Mouse (Mus musculus) kidney, postnatal 0 days (tissue): ENCODE data around the gene Wnt8b. TPM values are rescaled to one million over a fixed set of nuclear protein-coding genes. Genes with fewer than 3 reads are reported as not detected.

ENCODE experiments used
- ATAC-seq: fragments of 200-750 bp; cut with Nextera tagmentation; replicated peaks from 2 replicates; pipeline ENCODE4 v1.8.0; 2017; ENCODE audit warnings: low read depth, moderate number of reproducible peaks, moderate TSS enrichment, moderate library complexity; ENCODE audit not compliant: low FRiP score
- DNase-seq: peaks from one replicate; pipeline ENCODE4 v3.0.0-alpha.2; 2016; ENCODE audit warnings: low spot score
- H3K27ac ChIP-seq: fragments of 300-500 bp; sonication (generic); 2 replicates; pipeline ENCODE4 v1.5.1; 2014; ENCODE audit warnings: mild to moderate bottlenecking
- H3K27me3 ChIP-seq: fragments of 300-500 bp; sonication (generic); 2 replicates; pipeline ENCODE4 v1.6.1; 2014; ENCODE audit warnings: low read length, mixed read lengths; ENCODE audit not compliant: insufficient read depth
- H3K36me3 ChIP-seq: fragments of 300-500 bp; sonication (generic); 2 replicates; pipeline ENCODE4 v1.6.1; 2014; ENCODE audit warnings: low read length, mixed read lengths; ENCODE audit not compliant: insufficient read depth
- H3K4me1 ChIP-seq: fragments of 300-500 bp; sonication (generic); replicated peaks from 2 replicates; pipeline ENCODE4 v1.6.1; 2014; ENCODE audit warnings: antibody characterized with exemption, low read length, mixed read lengths; ENCODE audit not compliant: insufficient read depth
- H3K4me2 ChIP-seq: fragments of 300-500 bp; sonication (generic); 2 replicates; pipeline ENCODE4 v1.6.1; 2014; ENCODE audit warnings: mild to moderate bottlenecking, low read length, moderate library complexity, mixed read lengths
- H3K4me3 ChIP-seq: fragments of 300-500 bp; sonication (generic); replicated peaks from 2 replicates; pipeline ENCODE4 v1.5.1; 2014; ENCODE audit warnings: low read depth, low read length
- H3K9ac ChIP-seq: fragments of 300-500 bp; sonication (generic); 2 replicates; pipeline ENCODE4 v1.6.1; 2014; ENCODE audit warnings: low read depth, low read length
- H3K9me3 ChIP-seq: fragments of 300-500 bp; sonication (generic); replicated peaks from 2 replicates; pipeline ENCODE4 v1.6.1; 2016; ENCODE audit warnings: low read length, inconsistent platforms, mixed read lengths
- CTCF ChIP-seq: IDR thresholded peaks from 2 replicates; pipeline ENCODE4 v1.5.1; 2016; ENCODE audit warnings: antibody characterized with exemption, low read depth, mild to moderate bottlenecking, moderate library complexity
- WGBS: fragments of 180-500 bp; shearing (Covaris S2); extraction: QIAGEN DNeasy Blood & Tissue Kit; methylation state at CpG from one replicate; pipeline ENCODE4 v1.1.7; 2014; 5-methylcytosine and 5-hydroxymethylcytosine counted together
- polyA plus RNA-seq: library from polyadenylated mRNA; unstranded; fragments of >200 nt; fragmentation: Nextera tagmentation; extraction: Ambion mirVana; gene quantifications from 2 replicates; pipeline ENCODE4 v1.2.1, GENCODE M21; 2015

The Wnt8b gene
- polyA plus RNA-seq, 1 experiment from 2014 or later = 1.8 TPM

DNA sequence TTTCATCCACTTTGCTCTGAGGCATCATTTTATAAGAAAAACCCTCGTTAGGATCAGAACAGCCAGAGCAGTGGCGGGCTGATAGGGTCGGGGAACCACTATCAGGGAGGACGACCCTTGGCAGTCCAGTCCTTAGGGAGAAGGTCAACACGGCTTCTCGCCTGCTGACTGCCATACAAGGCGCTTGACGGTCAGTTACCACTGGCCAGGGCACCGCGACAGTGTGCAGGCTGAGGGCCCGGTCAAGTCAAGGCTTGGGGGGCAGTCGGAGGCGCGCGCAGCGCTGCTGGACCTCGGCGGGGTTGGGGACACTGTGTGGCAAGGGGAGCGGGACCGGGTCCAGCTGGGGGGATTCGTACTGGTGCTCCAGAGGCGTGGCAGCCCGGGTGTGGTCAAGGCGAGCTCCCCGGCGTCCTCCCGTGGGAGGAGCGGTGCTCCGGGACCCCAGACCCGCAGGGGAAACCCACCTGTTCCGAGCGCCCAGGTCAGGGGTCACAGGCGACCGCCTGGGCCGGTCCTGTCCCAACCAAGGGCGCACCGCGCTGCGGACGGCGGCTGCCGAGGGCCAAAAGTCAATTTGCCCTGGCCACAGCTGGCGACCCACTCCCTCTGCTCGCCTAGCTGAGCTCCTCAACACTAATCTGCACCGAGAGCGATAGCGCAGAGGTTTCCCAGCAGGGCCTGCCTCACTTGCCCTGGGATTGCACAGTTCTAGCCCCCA, 52.2 kb downstream of the Wnt8b start, which contains the start of gene Sec31b:
TSS of gene Sec31b (minus strand) at position 544 of the 721 bp plus-strand sequence.
- Histone ChIP-seq H3K27me3 (no peaks in the 10 kb centered on the region), H3K36me3 (peaks cover 17% of the 10 kb centered on the region), H3K9me3 (no peaks in the 10 kb centered on the region; the same call in 1 of the 2 replicates), H3K4me1 (0 out of 2 replicates have a peak, but pooled peaks cover 4% of the 10 kb centered on the region), H3K4me2 (peak within 1 kb of the TSS; percentile 96), H3K9ac (peak within 1 kb of the TSS; percentile 59), H3K27ac (no peak within 1 kb of the TSS), H3K4me3 (peak within 1 kb of the TSS; percentile 54)
- TF ChIP-seq CTCF = no peak
- ATAC-seq = peak; percentile 75
- peak; percentile 15 for DNase-seq
- WGBS = 1% methylated on average over 47 of the region's 47 CpGs

DNA sequence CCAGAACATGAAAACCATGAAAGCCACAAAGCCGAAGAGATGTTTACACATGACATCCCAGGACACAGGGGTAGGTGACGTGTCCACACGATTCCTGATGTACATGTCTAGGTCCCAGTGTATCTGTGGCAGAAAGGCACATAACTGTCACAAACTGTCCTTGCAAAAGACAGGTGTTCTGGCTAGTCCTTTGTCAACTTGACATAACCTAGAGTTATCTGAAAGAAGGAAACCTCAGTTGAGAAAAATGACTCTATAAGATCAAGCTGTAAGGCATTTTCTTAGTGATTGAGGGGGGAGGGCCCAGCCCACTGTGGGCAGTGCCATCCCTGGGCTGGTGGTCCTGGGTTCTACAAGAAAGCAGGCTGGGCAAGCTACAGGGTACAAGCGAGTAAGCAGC, 59.5 kb downstream of the Wnt8b start, which contains the start of gene Gm20538:
TSS of gene Gm20538 (minus strand) at position 101 of the 400 bp plus-strand sequence.
- H3K9ac ChIP-seq = no peak within 1 kb of the TSS
- no peak within 1 kb of the TSS for H3K27ac ChIP-seq
- DNase-seq = no peak
- H3K4me2 ChIP-seq = peak within 1 kb of the TSS; percentile 84
- peaks cover 35% of the 10 kb centered on the region for H3K36me3 ChIP-seq
- H3K9me3 ChIP-seq = no peaks in the 10 kb centered on the region
- 94% methylated on average over 4 of the region's 4 CpGs for WGBS
- H3K4me3 ChIP-seq = no peak within 1 kb of the TSS
- no peak for ATAC-seq
- no peaks in the 10 kb centered on the region for H3K27me3 ChIP-seq
- TF ChIP-seq CTCF = no peak
- H3K4me1 ChIP-seq = no peaks in the 10 kb centered on the region; the same call in 1 of the 2 replicates

DNA sequence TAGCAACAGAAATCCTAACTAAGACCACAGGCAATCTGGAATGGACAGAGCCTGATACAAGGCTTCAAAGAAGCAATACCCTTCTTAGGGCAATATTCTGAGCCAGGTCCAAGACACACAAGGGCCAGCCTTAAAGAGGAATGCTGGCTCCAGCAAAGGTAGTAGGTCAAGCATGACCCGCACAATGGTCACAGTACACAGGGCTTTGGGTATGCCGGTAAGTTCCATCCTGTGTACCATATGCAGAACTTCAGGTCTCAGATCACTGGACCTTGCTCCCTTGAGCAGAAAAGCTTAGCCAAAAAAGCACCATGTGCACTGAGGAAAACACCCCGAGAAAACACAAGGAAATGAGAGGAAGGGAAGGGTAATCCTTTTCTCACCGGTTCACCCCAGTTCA, 60.0 kb downstream of the Wnt8b start:
- ATAC-seq (0 out of 2 replicates have a peak, but pooled peaks have one; percentile 70), DNase-seq (peak; percentile 19)
- peaks cover 34% of the 10 kb centered on the region for H3K36me3 ChIP-seq
- peak overlapping the region; percentile 84; the same call in 1 of the 2 replicates for H3K4me2 ChIP-seq
- H3K4me1 ChIP-seq = no peaks in the 10 kb centered on the region; the same call in 1 of the 2 replicates
- H3K27ac ChIP-seq = no peak overlapping the region
- H3K9ac ChIP-seq = no peak overlapping the region
- no peaks in the 10 kb centered on the region for H3K27me3 ChIP-seq
- no peaks in the 10 kb centered on the region for H3K9me3 ChIP-seq
- no peak overlapping the region for H3K4me3 ChIP-seq
- 71% methylated on average over 4 of the region's 4 CpGs for WGBS
- no peak for TF ChIP-seq CTCF

DNA sequence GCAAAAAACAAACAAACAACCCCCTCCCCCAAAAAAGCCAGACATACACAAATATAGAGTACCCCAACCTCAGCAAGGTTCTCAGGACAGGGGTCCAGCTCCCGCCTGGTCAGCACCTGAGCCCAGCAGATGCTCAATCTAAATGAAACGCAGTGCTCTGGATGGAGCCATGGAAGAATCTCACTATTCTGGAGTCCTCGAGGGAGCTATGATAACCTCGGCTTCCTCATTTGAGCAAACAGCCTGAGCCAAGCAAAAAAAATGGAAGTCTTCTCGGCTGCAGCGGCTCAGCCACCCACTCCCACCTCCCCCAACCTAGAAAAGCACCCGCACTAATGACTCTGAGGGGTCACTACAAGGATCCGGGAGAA, 61.2 kb downstream of the Wnt8b start:
- Histone ChIP-seq H3K27me3 (no peaks in the 10 kb centered on the region), H3K4me3 (peak overlapping the region; percentile 71), H3K9ac (peak overlapping the region; percentile 84), H3K9me3 (no peaks in the 10 kb centered on the region), H3K36me3 (peaks cover 28% of the 10 kb centered on the region), H3K27ac (peak overlapping the region; percentile 52), H3K4me1 (no peaks in the 10 kb centered on the region; the same call in 1 of the 2 replicates), H3K4me2 (peak overlapping the region; percentile 84)
- 4% methylated on average over 8 of the region's 8 CpGs for WGBS
- no peak for DNase-seq
- TF ChIP-seq CTCF = no peak
- no peak for ATAC-seq

DNA sequence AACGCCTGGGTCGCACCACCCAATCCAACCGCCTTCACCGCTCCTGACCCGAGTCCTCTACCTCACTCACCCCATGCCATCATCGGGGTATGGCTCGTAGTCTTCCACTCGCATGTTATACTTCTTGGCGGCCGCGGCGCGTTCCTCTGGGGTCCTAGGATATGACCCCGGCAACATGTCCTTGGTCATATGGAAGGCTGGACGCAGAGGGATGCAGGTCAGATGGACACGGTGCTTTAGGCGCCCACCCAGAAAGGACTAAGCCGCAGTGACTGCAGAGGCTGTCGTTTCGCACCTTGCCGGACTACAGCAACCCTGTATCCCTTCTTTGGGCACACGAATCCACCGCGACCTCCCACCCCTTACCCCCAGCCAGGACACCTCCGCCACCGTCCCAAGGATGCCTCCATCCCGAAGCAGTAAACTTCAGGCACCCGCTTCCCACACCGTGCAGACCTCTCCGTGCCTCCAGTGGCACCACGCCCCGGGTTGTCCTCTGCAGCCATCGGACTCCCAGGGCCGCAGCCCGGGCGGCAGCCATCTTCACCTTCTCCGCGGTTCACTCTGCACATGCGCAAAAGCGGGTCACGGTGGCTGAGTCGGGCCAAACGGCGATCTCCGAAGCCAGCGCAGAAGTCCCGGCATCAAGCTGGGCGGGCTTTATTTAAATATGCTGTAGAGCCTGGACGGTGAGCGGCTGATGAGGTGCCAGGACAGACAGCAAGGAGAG, 61.8 kb downstream of the Wnt8b start, which contains the start of gene Ndufb8:
TSS of gene Ndufb8 (minus strand) at position 580 of the 730 bp plus-strand sequence.
- Histone ChIP-seq H3K4me1 (no peaks in the 10 kb centered on the region; the same call in 1 of the 2 replicates), H3K36me3 (peaks cover 22% of the 10 kb centered on the region), H3K27me3 (no peaks in the 10 kb centered on the region), H3K4me2 (peak within 1 kb of the TSS; percentile 84), H3K9ac (peak within 1 kb of the TSS; percentile 84), H3K27ac (peak within 1 kb of the TSS; percentile 52), H3K9me3 (no peaks in the 10 kb centered on the region), H3K4me3 (peak within 1 kb of the TSS; percentile 71)
- DNase-seq = peak; percentile 94
- peak; percentile 81 for ATAC-seq
- under 1% methylated on average over 50 of the region's 50 CpGs for WGBS
- TF ChIP-seq CTCF = no peak

DNA sequence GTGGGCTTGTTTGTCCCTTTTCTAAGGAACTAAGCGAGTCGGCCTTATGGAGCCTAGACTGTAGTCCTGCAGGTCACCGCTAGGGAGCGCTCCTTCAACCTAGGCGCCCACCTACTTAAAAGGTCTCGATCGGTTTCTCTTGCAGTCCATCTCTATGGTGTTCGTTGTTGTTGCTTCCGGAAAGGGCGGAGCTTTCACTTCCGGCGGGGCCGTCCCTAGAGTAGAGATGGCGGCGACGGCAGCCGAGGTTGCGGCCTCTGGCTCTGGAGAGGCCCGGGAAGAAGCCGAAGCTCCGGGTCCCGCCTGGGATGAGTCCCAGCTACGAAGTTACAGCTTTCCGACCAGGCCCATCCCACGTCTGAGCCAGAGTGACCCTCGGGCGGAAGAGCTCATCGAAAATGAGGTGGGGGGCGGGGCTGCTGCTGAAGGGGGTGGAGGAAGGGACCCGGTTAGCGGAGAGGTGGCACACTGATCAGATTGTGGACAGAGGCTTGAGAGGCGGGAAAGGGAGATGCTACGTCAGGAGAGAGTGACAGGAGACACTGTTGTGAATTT, 69.5 kb downstream of the Wnt8b start, which contains the start of gene Hif1an:
TSS of gene Hif1an (plus strand) at position 199 of the 555 bp plus-strand sequence.
- DNase-seq (peak; percentile 99), ATAC-seq (peak; percentile 94)
- Histone ChIP-seq H3K36me3 (peaks cover 31% of the 10 kb centered on the region; the same call in 1 of the 2 replicates), H3K4me3 (peak within 1 kb of the TSS; percentile 79), H3K9me3 (no peaks in the 10 kb centered on the region), H3K4me2 (peak within 1 kb of the TSS; percentile 77), H3K27ac (peak within 1 kb of the TSS; percentile 74; the same call in 1 of the 2 replicates), H3K4me1 (peaks cover 10% of the 10 kb centered on the region; the same call in 1 of the 2 replicates), H3K27me3 (no peaks in the 10 kb centered on the region), H3K9ac (peak within 1 kb of the TSS; percentile 82)
- TF ChIP-seq CTCF = peak; percentile 97
- under 1% methylated on average over 33 of the region's 33 CpGs for WGBS

Other genes starting within 250 kb of the Wnt8b start
- gene Scd2, start 199.8 kb upstream of the Wnt8b start, polyA plus RNA-seq = 78.4 and 81.1 TPM in 2 replicates
- gene Scd4, start 160.4 kb upstream of the Wnt8b start, polyA plus RNA-seq = 0.12 and 0.18 TPM in 2 replicates
- gene Scd1, start 85.6 kb upstream of the Wnt8b start, polyA plus RNA-seq = 2.0 and 2.2 TPM in 2 replicates
- gene Sec31b, start 52.4 kb downstream of the Wnt8b start, polyA plus RNA-seq = 1.0 and 1.2 TPM in 2 replicates
- 1.2 TPM in 1 of 2 replicates, not detected in the other for gene Gm20538, start 59.4 kb downstream of the Wnt8b start, polyA plus RNA-seq
- 963 and 1,015 TPM in 2 replicates for gene Ndufb8, start 62.0 kb downstream of the Wnt8b start, polyA plus RNA-seq
- gene Hif1an, start 69.4 kb downstream of the Wnt8b start, polyA plus RNA-seq = 16.4 and 18.0 TPM in 2 replicates